Mouse (Mus musculus): ENCODE measurements around the gene Gm4881. TPM values are rescaled to one million over a fixed set of nuclear protein-coding genes. Genes with fewer than 3 reads are reported as not detected.

Gene Gm4881
- total and polyA plus RNA-seq, 2 experiments from 2014 or later, result 3.8 to 6.4 TPM

- H3K4me2 ChIP-seq (ENCODE audit: low read depth, low read length, poor library complexity, severe bottlenecking), result no peak overlapping the region
- no peak overlapping the region for H3K4me3 ChIP-seq (ENCODE audit: low read depth, low read length)
- H3K27ac ChIP-seq (ENCODE audit: low read depth, low read length), result no peak overlapping the region; the same call in 1 of the 2 replicates
- H3K36me3 ChIP-seq (ENCODE audit: insufficient read depth, low read length), result peaks cover 82% of the 10 kb centered on the region
- no peaks in the 10 kb centered on the region for H3K27me3 ChIP-seq (ENCODE audit: insufficient read depth, low read length)
- WGBS, result 90% methylated on average over 5 of the region's 5 CpGs
- TF ChIP-seq CTCF (IDR thresholded peaks at IDR 0.05), result no peak
- no peak for ATAC-seq (ENCODE audit: low FRiP score)
- DNase-seq (ENCODE audit: low spot score), result no peak
- no peaks in the 10 kb centered on the region for H3K9me3 ChIP-seq (ENCODE audit: low read length)
- H3K4me1 ChIP-seq (ENCODE audit: insufficient read depth, low read length), result no peaks in the 10 kb centered on the region
- H3K9ac ChIP-seq (replicated peaks; ENCODE audit: low read length, poor library complexity, severe bottlenecking), result no peak overlapping the region
Measured at GRCm38 (mm10) chr7:24983396-24983795, 39.1 kb upstream of the Gm4881 start.

GRCm38 (mm10) chr7:24980439-24980838 is 36.1 kb upstream of the Gm4881 start:
- Histone ChIP-seq H3K4me1 (ENCODE audit: insufficient read depth, low read length) (no peaks in the 10 kb centered on the region), H3K9me3 (ENCODE audit: low read length) (no peaks in the 10 kb centered on the region), H3K36me3 (ENCODE audit: insufficient read depth, low read length) (peaks cover 67% of the 10 kb centered on the region), H3K27me3 (ENCODE audit: insufficient read depth, low read length) (no peaks in the 10 kb centered on the region), H3K4me2 (ENCODE audit: low read depth, low read length, poor library complexity, severe bottlenecking) (no peak overlapping the region), H3K4me3 (ENCODE audit: low read depth, low read length) (no peak overlapping the region), H3K9ac (replicated peaks; ENCODE audit: low read length, poor library complexity, severe bottlenecking) (no peak overlapping the region), H3K27ac (ENCODE audit: low read depth, low read length) (no peak overlapping the region)
- WGBS, result 77% methylated on average over 7 of the region's 7 CpGs
- DNase-seq (ENCODE audit: low spot score) (no peak), ATAC-seq (ENCODE audit: low FRiP score) (no peak)
- TF ChIP-seq CTCF (IDR thresholded peaks at IDR 0.05), result no peak

- WGBS, result 82% methylated on average over 7 of the region's 7 CpGs
- Histone ChIP-seq H3K36me3 (ENCODE audit: insufficient read depth, low read length) (peaks cover 58% of the 10 kb centered on the region), H3K27ac (ENCODE audit: low read depth, low read length) (no peak overlapping the region)
Measured at GRCm38 (mm10) chr7:24978781-24979180, 34.5 kb upstream of the Gm4881 start.

GRCm38 (mm10) chr7:24974893-24975595 is 30.8 kb upstream of the Gm4881 start:
- H3K4me3 ChIP-seq (ENCODE audit: low read depth, low read length), result no peak overlapping the region
- peak; percentile 88 for TF ChIP-seq CTCF (IDR thresholded peaks at IDR 0.05)
- DNase-seq (ENCODE audit: low spot score) (peak; percentile 67), ATAC-seq (ENCODE audit: low FRiP score) (no peak)
- no peaks in the 10 kb centered on the region for H3K9me3 ChIP-seq (ENCODE audit: low read length)
- H3K27ac ChIP-seq (ENCODE audit: low read depth, low read length), result 0 out of 2 replicates have a peak overlapping the region, but pooled peaks have one; percentile 12
- H3K4me2 ChIP-seq (ENCODE audit: low read depth, low read length, poor library complexity, severe bottlenecking), result no peak overlapping the region
- H3K27me3 ChIP-seq (ENCODE audit: insufficient read depth, low read length), result no peaks in the 10 kb centered on the region
- 28% methylated on average over 9 of the region's 9 CpGs for WGBS
- H3K4me1 ChIP-seq (ENCODE audit: insufficient read depth, low read length), result 0 out of 2 replicates have a peak, but pooled peaks cover 2% of the 10 kb centered on the region
- H3K36me3 ChIP-seq (ENCODE audit: insufficient read depth, low read length), result peaks cover 29% of the 10 kb centered on the region
- no peak overlapping the region for H3K9ac ChIP-seq (replicated peaks; ENCODE audit: low read length, poor library complexity, severe bottlenecking)

More at GRCm38 (mm10) chr7:24978781-24979180, 34.5 kb upstream of the Gm4881 start:
- H3K4me2 ChIP-seq (ENCODE audit: low read depth, low read length, poor library complexity, severe bottlenecking), result no peak overlapping the region
- no peak for DNase-seq (ENCODE audit: low spot score)
- TF ChIP-seq CTCF (IDR thresholded peaks at IDR 0.05), result no peak
- no peaks in the 10 kb centered on the region for H3K27me3 ChIP-seq (ENCODE audit: insufficient read depth, low read length)
- no peaks in the 10 kb centered on the region for H3K4me1 ChIP-seq (ENCODE audit: insufficient read depth, low read length)
- no peak overlapping the region for H3K9ac ChIP-seq (replicated peaks; ENCODE audit: low read length, poor library complexity, severe bottlenecking)
- ATAC-seq (ENCODE audit: low FRiP score), result no peak
- H3K9me3 ChIP-seq (ENCODE audit: low read length), result no peaks in the 10 kb centered on the region
- no peak overlapping the region for H3K4me3 ChIP-seq (ENCODE audit: low read depth, low read length)

- no peak overlapping the region for H3K27ac ChIP-seq (ENCODE audit: low read depth, low read length)
- DNase-seq (ENCODE audit: low spot score) (no peak), ATAC-seq (ENCODE audit: low FRiP score) (no peak)
- WGBS, result 70% methylated on average over 5 of the region's 5 CpGs
- TF ChIP-seq CTCF (IDR thresholded peaks at IDR 0.05), result no peak
- H3K4me3 ChIP-seq (ENCODE audit: low read depth, low read length), result no peak overlapping the region
- H3K9me3 ChIP-seq (ENCODE audit: low read length), result no peaks in the 10 kb centered on the region
- peaks cover 24% of the 10 kb centered on the region for H3K36me3 ChIP-seq (ENCODE audit: insufficient read depth, low read length)
- H3K27me3 ChIP-seq (ENCODE audit: insufficient read depth, low read length), result no peaks in the 10 kb centered on the region
- 0 out of 2 replicates have a peak, but pooled peaks cover 2% of the 10 kb centered on the region for H3K4me1 ChIP-seq (ENCODE audit: insufficient read depth, low read length)
- no peak overlapping the region for H3K9ac ChIP-seq (replicated peaks; ENCODE audit: low read length, poor library complexity, severe bottlenecking)
- no peak overlapping the region for H3K4me2 ChIP-seq (ENCODE audit: low read depth, low read length, poor library complexity, severe bottlenecking)
Measured at GRCm38 (mm10) chr7:24973902-24974301, 29.6 kb upstream of the Gm4881 start.

GRCm38 (mm10) chr7:24973208-24973607 is 28.9 kb upstream of the Gm4881 start:
- 83% methylated on average over 4 of the region's 4 CpGs for WGBS

More at GRCm38 (mm10) chr7:24973208-24973607, 28.9 kb upstream of the Gm4881 start:
- DNase-seq (ENCODE audit: low spot score) (no peak), ATAC-seq (ENCODE audit: low FRiP score) (no peak)
- H3K4me3 ChIP-seq (ENCODE audit: low read depth, low read length), result no peak overlapping the region
- H3K9me3 ChIP-seq (ENCODE audit: low read length), result no peaks in the 10 kb centered on the region
- H3K9ac ChIP-seq (replicated peaks; ENCODE audit: low read length, poor library complexity, severe bottlenecking), result no peak overlapping the region
- H3K4me1 ChIP-seq (ENCODE audit: insufficient read depth, low read length), result 0 out of 2 replicates have a peak, but pooled peaks cover 2% of the 10 kb centered on the region
- no peak for TF ChIP-seq CTCF (IDR thresholded peaks at IDR 0.05)
- no peak overlapping the region for H3K4me2 ChIP-seq (ENCODE audit: low read depth, low read length, poor library complexity, severe bottlenecking)
- H3K27ac ChIP-seq (ENCODE audit: low read depth, low read length), result no peak overlapping the region
- H3K27me3 ChIP-seq (ENCODE audit: insufficient read depth, low read length), result no peaks in the 10 kb centered on the region
- peaks cover 18% of the 10 kb centered on the region for H3K36me3 ChIP-seq (ENCODE audit: insufficient read depth, low read length)
